9 mouse cellular contexts compared by ENCODE assay signal in genomic region chr2:93198846-93199245, GRCm38 (mm10). TPM values are rescaled to one million over a fixed set of nuclear protein-coding genes. Genes with fewer than 3 reads are reported as not detected.
DNase-seq lines count a peak whose midpoint lies in the region; ATAC-seq and TF ChIP-seq lines count a peak whose summit lies in the region.
"Had no signal": no experiment of that assay in that cellular context is flagged by ENCODE, and none has a peak within 500 bp of the region (broad histone marks: within the 10 kb centered on the region; RNA-seq: fewer than 3 reads in every experiment).

No protein-coding gene starts in this region.

- TF ChIP-seq CTCF in ES-Bruce4 (IDR thresholded peaks at IDR 0.05; ENCODE audit: low read depth, low read length): peak; percentile 92
- peak; percentile 94 for TF ChIP-seq CTCF in liver, postnatal 0 days (IDR thresholded peaks at IDR 0.05; ENCODE audit: low read depth)

- H3K4me1 ChIP-seq in ES-Bruce4 (ENCODE audit: control insufficient read depth, insufficient read depth, low read length): peaks cover 2% of the 10 kb centered on the region
- no peaks in the 10 kb centered on the region for H3K4me1 ChIP-seq in forebrain, embryonic 14.5 days (ENCODE audit: control insufficient read depth, insufficient read depth, low read length)
- no peaks in the 10 kb centered on the region for H3K4me1 ChIP-seq in liver, postnatal 0 days (ENCODE audit: insufficient read depth)
- peaks cover 11% of the 10 kb centered on the region; the same call in 1 of the 2 replicates for H3K4me1 ChIP-seq in neural tube, embryonic 14.5 days (ENCODE audit: control insufficient read depth, insufficient read depth, low read length)

- WGBS in forebrain, embryonic 14.5 days: 29% methylated on average over 3 of the region's 3 CpGs
- WGBS in large intestine, adult 2 months: 16% methylated on average over 3 of the region's 3 CpGs
- WGBS in liver, postnatal 0 days (ENCODE audit: insufficient replicate concordance): 7% methylated on average over 3 of the region's 3 CpGs
- WGBS in neural tube, embryonic 14.5 days: 18% methylated on average over 3 of the region's 3 CpGs

- TF ChIP-seq POLR2A in ES-Bruce4 (IDR thresholded peaks at IDR 0.05; ENCODE audit: insufficient read depth, low read length): no peak

- TF ChIP-seq EP300 in ES-Bruce4 (IDR thresholded peaks at IDR 0.05; ENCODE audit: insufficient read depth, low read depth, low read length): no peak
- TF ChIP-seq EP300 in liver, postnatal 0 days (IDR thresholded peaks at IDR 0.05; ENCODE audit: low read depth): no peak

- H3K27ac ChIP-seq in ES-Bruce4 (ENCODE audit: insufficient read depth, low read length): no peak overlapping the region
- H3K27ac ChIP-seq in forebrain, embryonic 14.5 days (ENCODE audit: low read depth, low read length): no peak overlapping the region; the same call in 1 of the 2 replicates
- no peak overlapping the region for H3K27ac ChIP-seq in liver, postnatal 0 days (ENCODE audit: low read depth)
- 0 out of 2 replicates have a peak overlapping the region, but pooled peaks have one; percentile 39 for H3K27ac ChIP-seq in neural tube, embryonic 14.5 days (ENCODE audit: low read depth, low read length)

- ATAC-seq in forebrain, embryonic 14.5 days: peak; percentile 76
- ATAC-seq in liver, postnatal 0 days: peak; percentile 70
- peak; percentile 79 for ATAC-seq in neural tube, embryonic 14.5 days (ENCODE audit: low read depth)

- H3K4me3 ChIP-seq in ES-Bruce4 (ENCODE audit: low read depth, low read length): no peak overlapping the region
- no peak overlapping the region for H3K4me3 ChIP-seq in forebrain, embryonic 14.5 days (ENCODE audit: low read depth, low read length)
- no peak overlapping the region for H3K4me3 ChIP-seq in liver, postnatal 0 days (ENCODE audit: low read depth, low read length)
- no peak overlapping the region for H3K4me3 ChIP-seq in neural tube, embryonic 14.5 days (ENCODE audit: low read depth, low read length)
- H3K4me3 ChIP-seq: erythroblast, embryonic 14.5 days had no signal

- no peak overlapping the region for H3K4me2 ChIP-seq in forebrain, embryonic 14.5 days (ENCODE audit: low read length)
- H3K4me2 ChIP-seq in liver, postnatal 0 days (ENCODE audit: low read depth, low read length): no peak overlapping the region
- no peak overlapping the region for H3K4me2 ChIP-seq in neural tube, embryonic 14.5 days (ENCODE audit: low read depth, low read length)

- no peaks in the 10 kb centered on the region for H3K27me3 ChIP-seq in ES-Bruce4 (ENCODE audit: control insufficient read depth, insufficient read depth, low read length, poor library complexity, severe bottlenecking)
- H3K27me3 ChIP-seq in forebrain, embryonic 14.5 days (replicated peaks; ENCODE audit: control insufficient read depth, insufficient read depth, low read length): no peaks in the 10 kb centered on the region
- H3K27me3 ChIP-seq in liver, postnatal 0 days (ENCODE audit: insufficient read depth, low read length): no peaks in the 10 kb centered on the region
- H3K27me3 ChIP-seq in neural tube, embryonic 14.5 days (ENCODE audit: control insufficient read depth, insufficient read depth, low read length): no peaks in the 10 kb centered on the region

- intact Hi-C loops in heart, postnatal 36 days (cut with DNase I): loop anchor here (1.0 to 5.0 kb wide), 3 partner anchors 130 to 294 kb away; no protein-coding TSS in a partner anchor

- H3K36me3 ChIP-seq in ES-Bruce4 (ENCODE audit: control insufficient read depth, insufficient read depth, low read length, poor library complexity, severe bottlenecking): no peaks in the 10 kb centered on the region
- peaks cover 60% of the 10 kb centered on the region for H3K36me3 ChIP-seq in forebrain, embryonic 14.5 days (ENCODE audit: control insufficient read depth, insufficient read depth, low read length)
- H3K36me3 ChIP-seq in liver, postnatal 0 days (replicated peaks; ENCODE audit: insufficient read depth, low read length): no peaks in the 10 kb centered on the region
- H3K36me3 ChIP-seq in neural tube, embryonic 14.5 days (ENCODE audit: control insufficient read depth, insufficient read depth, low read length): peaks cover 11% of the 10 kb centered on the region

- H3K9ac ChIP-seq in ES-Bruce4 (ENCODE audit: low read depth, poor library complexity, severe bottlenecking): no peak overlapping the region
- no peak overlapping the region for H3K9ac ChIP-seq in forebrain, embryonic 14.5 days (ENCODE audit: low read length)
- no peak overlapping the region for H3K9ac ChIP-seq in liver, postnatal 0 days (replicated peaks)
- no peak overlapping the region for H3K9ac ChIP-seq in neural tube, embryonic 14.5 days (replicated peaks; ENCODE audit: low read depth, low read length)

- DNase-seq in c-Kit-positive CD71-positive TER-119-negative erythroid progenitor cells, embryonic 14.5 days (ENCODE audit: low read depth): peak; percentile 70
- DNase-seq in forebrain, embryonic 14.5 days (ENCODE audit: low spot score): peak; percentile 93
- peak; percentile 97 to 99 for DNase-seq in heart, postnatal 36 days
- DNase-seq in large intestine, adult 2 months (ENCODE audit: low read depth, low spot score): peak; percentile 70
- peak; percentile 90 for DNase-seq in liver, postnatal 0 days
- DNase-seq in testis, postnatal 10 days (ENCODE audit: low spot score): peak; percentile 97

- H3K9me3 ChIP-seq in ES-Bruce4 (replicated peaks; ENCODE audit: control insufficient read depth, insufficient read depth, low read length, poor library complexity, severe bottlenecking): no peaks in the 10 kb centered on the region
- H3K9me3 ChIP-seq in forebrain, embryonic 14.5 days (replicated peaks; ENCODE audit: control insufficient read depth, low read length): no peaks in the 10 kb centered on the region
- H3K9me3 ChIP-seq in liver, postnatal 0 days (ENCODE audit: low read length): no peaks in the 10 kb centered on the region
- no peaks in the 10 kb centered on the region for H3K9me3 ChIP-seq in neural tube, embryonic 14.5 days (ENCODE audit: control insufficient read depth, low read length)

RNA-seq across cellular contexts. Expression of gene Trp53i11, which starts 11.5 kb away (rescaled TPM):
- polyA plus RNA-seq in ES-Bruce4 (2011; ENCODE audit: insufficient read depth, insufficient read length, low read depth, missing spikeins): 31.2 and 33.2 TPM in 2 replicates
- polyA plus RNA-seq in forebrain, embryonic 14.5 days (2014; fragmentation: Nextera tagmentation; extraction: Ambion mirVana): 95.8 and 113 TPM in 2 replicates
- total RNA-seq in heart, postnatal 36 days (2021): 10 to 100 TPM; 32.8 to 43.4 TPM
- polyA plus RNA-seq in large intestine, adult 2 months (2012; rRNA removed): 69.6 and 92.8 TPM in 2 replicates
- 4.0 and 5.7 TPM in 2 replicates for polyA plus RNA-seq in liver, postnatal 0 days (2015; fragmentation: Nextera tagmentation; extraction: Ambion mirVana)
- polyA plus RNA-seq in neural tube, embryonic 14.5 days (2014; fragmentation: Nextera tagmentation; extraction: Ambion mirVana): 82.7 and 114 TPM in 2 replicates
